Comparison of ENCODE assay signal across 9 mouse cellular contexts in the genomic region with DNA sequence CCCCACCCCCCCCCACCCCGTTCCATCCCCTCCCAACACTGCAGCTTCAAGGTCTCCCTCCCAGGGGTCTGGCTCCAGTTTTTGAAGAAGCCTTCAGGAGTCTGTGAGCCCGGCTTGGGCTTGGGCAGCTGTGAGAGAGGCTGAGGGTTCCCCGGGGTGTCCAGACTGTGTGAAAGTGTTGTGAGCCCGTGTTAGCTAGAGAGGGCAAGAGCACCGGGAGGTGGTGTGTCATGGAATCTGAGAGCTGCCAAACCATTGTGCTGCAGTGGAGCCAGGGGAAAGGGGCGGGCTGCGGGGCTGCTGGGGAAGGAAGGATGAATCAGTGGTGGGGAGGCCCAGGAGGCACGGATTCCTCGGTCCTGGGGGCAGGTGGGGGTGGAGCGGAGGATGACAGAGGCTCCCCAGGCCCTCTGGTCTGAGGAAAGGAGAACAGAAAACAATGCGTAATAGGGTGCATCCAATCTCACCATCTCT. TPM values are rescaled to one million over a fixed set of nuclear protein-coding genes. Genes with fewer than 3 reads are reported as not detected.
DNase-seq lines count a peak whose midpoint lies in the region; ATAC-seq lines count a peak whose summit lies in the region.
"Had no signal": no experiment of that assay in that cellular context is flagged by ENCODE, and none has a peak within 500 bp of the region (broad histone marks: within the 10 kb centered on the region; RNA-seq: fewer than 3 reads in every experiment).

No protein-coding gene starts in this region.

- H3K27me3 ChIP-seq in liver, embryonic 11.5 days (replicated peaks; ENCODE audit: control insufficient read depth, insufficient read depth, low read length): peaks cover 48% of the 10 kb centered on the region
- H3K27me3 ChIP-seq in embryonic facial prominence, embryonic 14.5 days (replicated peaks; ENCODE audit: control insufficient read depth, insufficient read depth, low read length): peaks cover 14% of the 10 kb centered on the region
- no peaks in the 10 kb centered on the region for H3K27me3 ChIP-seq in heart, embryonic 12.5 days (replicated peaks)
- H3K27me3 ChIP-seq in limb, embryonic 15.5 days: peaks cover 12% of the 10 kb centered on the region; the same call in 1 of the 2 replicates

- no peaks in the 10 kb centered on the region for H3K9me3 ChIP-seq in liver, embryonic 11.5 days (ENCODE audit: control insufficient read depth, low read length)
- H3K9me3 ChIP-seq in embryonic facial prominence, embryonic 14.5 days (ENCODE audit: control insufficient read depth, low read length): no peaks in the 10 kb centered on the region
- no peaks in the 10 kb centered on the region for H3K9me3 ChIP-seq in heart, embryonic 12.5 days (replicated peaks)
- no peaks in the 10 kb centered on the region for H3K9me3 ChIP-seq in limb, embryonic 15.5 days
- H3K9me3 ChIP-seq: megakaryocyte, embryonic 14.5 days had no signal

- no peak overlapping the region for H3K27ac ChIP-seq in liver, embryonic 11.5 days (ENCODE audit: low read depth, low read length)
- H3K27ac ChIP-seq in embryonic facial prominence, embryonic 14.5 days (replicated peaks; ENCODE audit: low read depth, low read length): peak overlapping the region; percentile 91
- peak overlapping the region; percentile 97 for H3K27ac ChIP-seq in heart, embryonic 12.5 days (ENCODE audit: poor library complexity, severe bottlenecking)
- peak overlapping the region; percentile 87 for H3K27ac ChIP-seq in limb, embryonic 15.5 days

- peaks cover 3% of the 10 kb centered on the region for H3K36me3 ChIP-seq in liver, embryonic 11.5 days (ENCODE audit: control insufficient read depth, insufficient read depth, low read length)
- H3K36me3 ChIP-seq in embryonic facial prominence, embryonic 14.5 days (ENCODE audit: control insufficient read depth, insufficient read depth, low read length): peaks cover 31% of the 10 kb centered on the region
- H3K36me3 ChIP-seq in heart, embryonic 12.5 days: peaks cover 37% of the 10 kb centered on the region
- H3K36me3 ChIP-seq in limb, embryonic 15.5 days: peaks cover 37% of the 10 kb centered on the region

- peaks cover 13% of the 10 kb centered on the region for H3K4me1 ChIP-seq in liver, embryonic 11.5 days (replicated peaks; ENCODE audit: control insufficient read depth, insufficient read depth, low read length)
- peaks cover 31% of the 10 kb centered on the region for H3K4me1 ChIP-seq in embryonic facial prominence, embryonic 14.5 days (ENCODE audit: control insufficient read depth, insufficient read depth, low read length)
- peaks cover 41% of the 10 kb centered on the region for H3K4me1 ChIP-seq in heart, embryonic 12.5 days (replicated peaks)
- H3K4me1 ChIP-seq in limb, embryonic 15.5 days: peaks cover 61% of the 10 kb centered on the region

- 0 out of 2 replicates have a peak overlapping the region, but pooled peaks have one; percentile 15 for H3K4me3 ChIP-seq in liver, embryonic 11.5 days (ENCODE audit: low read depth, low read length)
- H3K4me3 ChIP-seq in embryonic facial prominence, embryonic 14.5 days (ENCODE audit: low read depth, low read length): peak overlapping the region; percentile 71
- peak overlapping the region; percentile 66 for H3K4me3 ChIP-seq in heart, embryonic 12.5 days
- H3K4me3 ChIP-seq in limb, embryonic 15.5 days: peak overlapping the region; percentile 61
- H3K4me3 ChIP-seq: megakaryocyte, embryonic 14.5 days had no signal

- no peak overlapping the region for H3K9ac ChIP-seq in liver, embryonic 11.5 days (ENCODE audit: low read depth, low read length)
- peak overlapping the region; percentile 83 for H3K9ac ChIP-seq in embryonic facial prominence, embryonic 14.5 days (ENCODE audit: low read depth, low read length)
- peak overlapping the region; percentile 91 for H3K9ac ChIP-seq in heart, embryonic 12.5 days
- 0 out of 2 replicates have a peak overlapping the region, but pooled peaks have one; percentile 21 for H3K9ac ChIP-seq in limb, embryonic 15.5 days

- DNase-seq in liver, embryonic 11.5 days (ENCODE audit: low spot score): no peak
- DNase-seq in liver: no peak
- peak; percentile 81 for DNase-seq in embryonic facial prominence, embryonic 14.5 days (ENCODE audit: low spot score)
- peak; percentile 48 for DNase-seq in retina, embryonic 14.5 days (ENCODE audit: low spot score)
- no peak for DNase-seq in yolk sac, embryonic 10.5 days (ENCODE audit: low spot score)
- no peak for DNase-seq in thymus, postnatal 36 days

- WGBS in liver, embryonic 11.5 days: 10% methylated on average over 11 of the region's 11 CpGs
- WGBS in embryonic facial prominence, embryonic 14.5 days: 6% methylated on average over 11 of the region's 11 CpGs
- WGBS in heart, embryonic 12.5 days: 3% methylated on average over 11 of the region's 11 CpGs
- 11% methylated on average over 11 of the region's 11 CpGs for WGBS in limb, embryonic 15.5 days

- H3K4me2 ChIP-seq in liver, embryonic 11.5 days: peak overlapping the region; percentile 38
- H3K4me2 ChIP-seq in embryonic facial prominence, embryonic 14.5 days (ENCODE audit: low read depth, low read length): peak overlapping the region; percentile 84
- H3K4me2 ChIP-seq in heart, embryonic 12.5 days: peak overlapping the region; percentile 86
- peak overlapping the region; percentile 82 for H3K4me2 ChIP-seq in limb, embryonic 15.5 days

- ATAC-seq in liver, embryonic 11.5 days (replicated peaks; ENCODE audit: low FRiP score): no peak
- ATAC-seq in embryonic facial prominence, embryonic 14.5 days (ENCODE audit: low read depth): peak; percentile 28
- peak; percentile 24 for ATAC-seq in heart, embryonic 12.5 days (ENCODE audit: insufficient number of reproducible peaks, low FRiP score)
- no peak for ATAC-seq in limb, embryonic 15.5 days (ENCODE audit: insufficient number of reproducible peaks, low FRiP score, low TSS enrichment, low read depth)

RNA-seq across cellular contexts. Expression of gene Flnc, which starts 3.4 kb away (rescaled TPM):
- polyA plus RNA-seq in liver, embryonic 11.5 days (2014; fragmentation: Nextera tagmentation; extraction: Ambion mirVana): 4.7 and 6.2 TPM in 2 replicates
- polyA plus RNA-seq in embryonic facial prominence, embryonic 14.5 days (2014; fragmentation: Nextera tagmentation; extraction: Ambion mirVana): 39.2 and 39.7 TPM in 2 replicates
- 90.7 and 98.1 TPM in 2 replicates for polyA plus RNA-seq in heart, embryonic 12.5 days (2016; fragmentation: Nextera tagmentation; extraction: Ambion mirVana)
- polyA plus RNA-seq in limb, embryonic 15.5 days (2015; fragmentation: Nextera tagmentation; extraction: Ambion mirVana): 21.5 and 28.0 TPM in 2 replicates

RNA-seq across cellular contexts. Expression of gene Atp6v1f, which starts 31.0 kb away (rescaled TPM):
- polyA plus RNA-seq in liver, embryonic 11.5 days (2014; fragmentation: Nextera tagmentation; extraction: Ambion mirVana): 223 and 247 TPM in 2 replicates
- polyA plus RNA-seq in embryonic facial prominence, embryonic 14.5 days (2014; fragmentation: Nextera tagmentation; extraction: Ambion mirVana): 213 and 215 TPM in 2 replicates
- polyA plus RNA-seq in heart, embryonic 12.5 days (2016; fragmentation: Nextera tagmentation; extraction: Ambion mirVana): 175 and 189 TPM in 2 replicates
- 221 and 243 TPM in 2 replicates for polyA plus RNA-seq in limb, embryonic 15.5 days (2015; fragmentation: Nextera tagmentation; extraction: Ambion mirVana)

RNA-seq across cellular contexts. Expression of gene Atp6v1fnb, which starts 34.7 kb away (rescaled TPM):
- polyA plus RNA-seq in liver, embryonic 11.5 days (2014; fragmentation: Nextera tagmentation; extraction: Ambion mirVana): 0.34 and 0.55 TPM in 2 replicates
- not detected in 2 replicates for polyA plus RNA-seq in embryonic facial prominence, embryonic 14.5 days (2014; fragmentation: Nextera tagmentation; extraction: Ambion mirVana)
- not detected in 2 replicates for polyA plus RNA-seq in heart, embryonic 12.5 days (2016; fragmentation: Nextera tagmentation; extraction: Ambion mirVana)
- polyA plus RNA-seq in limb, embryonic 15.5 days (2015; fragmentation: Nextera tagmentation; extraction: Ambion mirVana): not detected in 2 replicates

RNA-seq across cellular contexts. Expression of gene Ccdc136, which starts 40.4 kb away (rescaled TPM):
- polyA plus RNA-seq in liver, embryonic 11.5 days (2014; fragmentation: Nextera tagmentation; extraction: Ambion mirVana): 4.1 and 5.6 TPM in 2 replicates
- polyA plus RNA-seq in embryonic facial prominence, embryonic 14.5 days (2014; fragmentation: Nextera tagmentation; extraction: Ambion mirVana): 19.5 and 21.3 TPM in 2 replicates
- 25.1 and 27.0 TPM in 2 replicates for polyA plus RNA-seq in heart, embryonic 12.5 days (2016; fragmentation: Nextera tagmentation; extraction: Ambion mirVana)
- polyA plus RNA-seq in limb, embryonic 15.5 days (2015; fragmentation: Nextera tagmentation; extraction: Ambion mirVana): 18.1 and 21.0 TPM in 2 replicates

RNA-seq across cellular contexts. Expression of gene Opn1sw, which starts 48.2 kb away (rescaled TPM):
- polyA plus RNA-seq in liver, embryonic 11.5 days (2014; fragmentation: Nextera tagmentation; extraction: Ambion mirVana): 0.36 and 0.53 TPM in 2 replicates
- polyA plus RNA-seq in embryonic facial prominence, embryonic 14.5 days (2014; fragmentation: Nextera tagmentation; extraction: Ambion mirVana): 0.96 and 1.3 TPM in 2 replicates
- 0.65 and 0.69 TPM in 2 replicates for polyA plus RNA-seq in heart, embryonic 12.5 days (2016; fragmentation: Nextera tagmentation; extraction: Ambion mirVana)
- 1.1 and 1.3 TPM in 2 replicates for polyA plus RNA-seq in limb, embryonic 15.5 days (2015; fragmentation: Nextera tagmentation; extraction: Ambion mirVana)

Comparison
In these comparisons a context has a peak if more than half of its experiments do, and no peak if none do; other contexts are left out.
1. ATAC-seq: peak in embryonic facial prominence, embryonic 14.5 days (single experiment) and heart, embryonic 12.5 days (single experiment); none in liver, embryonic 11.5 days (single experiment) and limb, embryonic 15.5 days (single experiment).
2. DNase-seq: peak in embryonic facial prominence, embryonic 14.5 days (single experiment) and retina, embryonic 14.5 days (single experiment); none in liver, embryonic 11.5 days (single experiment), liver (single experiment), yolk sac, embryonic 10.5 days (single experiment) and thymus, postnatal 36 days (0 of 2).
3. H3K4me3 ChIP-seq: peak in every context shown above with its lines; median percentile 71 in embryonic facial prominence, embryonic 14.5 days; 66 in heart, embryonic 12.5 days; 61 in limb, embryonic 15.5 days; 15 in liver, embryonic 11.5 days.
4. Peak in every context shown above with its lines, with median percentiles within 50 percentile points of each other: H3K4me2 ChIP-seq.